Mouse (Mus musculus) layer of hippocampus, postnatal 25 days (tissue): ENCODE measurements around the gene Tor1aip2. TPM values are rescaled to one million over a fixed set of nuclear protein-coding genes. Genes with fewer than 3 reads are reported as not detected.
"Not testable (repeated sequence)": the region's sequence is repeated elsewhere in the genome, so short reads cannot be mapped to it uniquely, and the experiment has no call there.

Source experiments
- DNase-seq, 2 experiments: peaks; one replicate each; pipeline ENCODE4 v3.0.0; 2022; ENCODE audit warnings: mixed read lengths in 2 of 2, low spot score in 1 of 2; ENCODE audit errors: extremely low spot score in 1 of 2
- total RNA-seq, 2 experiments: library from RNA; stranded (reverse); gene quantifications; 2 replicates each; pipeline ENCODE4 v1.2.3; 2021

The Tor1aip2 gene
- 10 to 100 TPM; 56.2 to 56.3 TPM for total RNA-seq

DNA sequence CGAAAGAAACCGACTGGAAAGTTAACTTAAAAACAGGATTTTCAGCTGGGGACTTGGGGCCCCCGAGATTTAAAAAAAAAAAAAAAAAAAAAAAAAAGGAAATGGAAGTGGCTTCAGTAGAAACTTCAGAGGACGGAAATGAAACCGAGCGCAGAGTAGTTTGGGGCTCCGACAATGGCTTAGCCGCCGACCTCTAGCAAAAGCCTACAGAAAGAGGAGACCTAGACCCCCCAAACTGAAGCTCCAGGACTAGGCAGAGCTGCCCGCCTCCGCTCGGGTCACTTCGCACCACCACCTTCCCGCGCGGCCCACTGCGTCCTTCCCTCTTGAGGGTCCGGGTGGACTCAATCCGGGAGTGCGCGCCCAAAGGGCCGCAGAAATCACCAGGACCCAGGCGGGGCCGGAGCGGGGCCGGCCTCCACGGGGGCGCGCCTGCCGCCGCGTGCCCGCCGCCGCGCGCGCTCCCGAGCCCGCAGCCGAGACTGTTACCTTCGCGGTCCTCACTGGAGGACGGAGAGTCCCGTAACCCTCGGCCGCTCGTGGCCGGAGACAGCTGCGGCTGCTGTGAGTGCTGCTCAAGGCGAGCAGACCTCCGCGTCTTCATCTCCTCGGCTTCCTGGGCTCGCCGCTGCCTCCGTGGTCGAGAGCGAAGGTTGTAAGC, at the start of gene Tor1aip2:
Gene Tor1aip2, plus strand, starts transcription at position 135 of the 661 bp plus-strand sequence.
- no peak for DNase-seq

DNA sequence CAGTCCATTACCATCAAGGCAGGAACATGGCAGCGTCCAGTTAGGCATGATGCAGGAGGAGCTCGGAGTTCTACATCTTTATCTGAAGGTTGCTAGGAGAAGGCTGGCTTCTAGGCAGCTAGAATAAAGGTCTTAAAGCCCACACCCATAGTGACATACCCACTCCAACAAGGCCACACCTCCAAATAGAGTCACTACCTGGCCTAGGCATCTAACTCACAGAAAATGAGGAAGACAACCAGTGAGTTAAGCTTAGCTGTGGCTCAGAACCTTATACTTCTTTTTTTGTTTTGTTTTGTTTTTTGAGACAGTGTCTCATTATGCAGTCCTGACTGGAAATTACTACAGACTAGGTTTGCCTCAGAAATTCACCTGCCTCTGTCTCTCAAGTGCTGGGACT, 47.6 kb upstream of the Tor1aip2 start:
- no peak for DNase-seq

GRCm38 (mm10) chr1:155989387-155989786, 45.8 kb upstream of the Tor1aip2 start:
- no peak for DNase-seq

DNA sequence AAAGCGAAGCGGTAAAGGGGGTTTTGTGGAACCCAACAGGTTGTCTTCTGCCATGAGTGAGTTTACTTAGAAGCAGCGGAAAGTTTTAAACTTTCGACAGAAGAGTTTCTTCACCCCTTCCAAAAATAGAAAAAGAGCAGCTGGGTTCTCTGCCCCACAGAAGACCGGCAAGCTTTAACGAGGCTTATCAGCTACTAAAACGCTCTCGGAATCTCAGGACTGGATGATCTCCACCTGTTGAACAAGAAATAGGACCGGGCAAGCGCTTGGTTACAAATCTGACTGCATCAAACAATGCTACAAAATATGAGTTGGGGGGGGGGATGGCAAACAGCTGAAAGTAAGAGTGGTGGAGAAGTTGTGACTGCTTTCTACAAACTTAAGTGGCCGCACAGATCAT, 44.8 kb upstream of the Tor1aip2 start:
- no peak for DNase-seq

- no peak for DNase-seq
Measured at GRCm38 (mm10) chr1:155994524-155994923, 40.7 kb upstream of the Tor1aip2 start.

GRCm38 (mm10) chr1:155995612-155996011, 39.6 kb upstream of the Tor1aip2 start:
- DNase-seq: no peak

DNA sequence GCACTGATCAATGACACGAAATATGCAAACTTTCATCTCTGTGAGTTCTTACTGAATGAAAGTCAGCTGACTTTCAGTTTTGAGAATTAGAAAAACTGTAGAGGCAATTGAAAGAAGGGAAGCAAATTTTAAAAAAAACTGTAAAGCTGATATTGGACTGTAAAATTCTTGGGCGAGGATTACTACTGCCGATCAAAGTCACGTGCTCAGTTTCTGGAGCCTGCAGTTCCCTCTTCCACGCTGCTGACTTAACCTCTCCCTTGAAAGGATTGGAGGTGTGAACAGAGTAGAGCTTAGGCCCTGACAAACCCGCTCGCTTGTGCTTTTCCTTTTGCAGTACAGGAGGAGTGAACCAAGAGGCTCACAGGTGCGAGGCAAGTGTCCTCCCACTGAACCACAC, 32.8 kb upstream of the Tor1aip2 start:
- no peak for DNase-seq

DNA sequence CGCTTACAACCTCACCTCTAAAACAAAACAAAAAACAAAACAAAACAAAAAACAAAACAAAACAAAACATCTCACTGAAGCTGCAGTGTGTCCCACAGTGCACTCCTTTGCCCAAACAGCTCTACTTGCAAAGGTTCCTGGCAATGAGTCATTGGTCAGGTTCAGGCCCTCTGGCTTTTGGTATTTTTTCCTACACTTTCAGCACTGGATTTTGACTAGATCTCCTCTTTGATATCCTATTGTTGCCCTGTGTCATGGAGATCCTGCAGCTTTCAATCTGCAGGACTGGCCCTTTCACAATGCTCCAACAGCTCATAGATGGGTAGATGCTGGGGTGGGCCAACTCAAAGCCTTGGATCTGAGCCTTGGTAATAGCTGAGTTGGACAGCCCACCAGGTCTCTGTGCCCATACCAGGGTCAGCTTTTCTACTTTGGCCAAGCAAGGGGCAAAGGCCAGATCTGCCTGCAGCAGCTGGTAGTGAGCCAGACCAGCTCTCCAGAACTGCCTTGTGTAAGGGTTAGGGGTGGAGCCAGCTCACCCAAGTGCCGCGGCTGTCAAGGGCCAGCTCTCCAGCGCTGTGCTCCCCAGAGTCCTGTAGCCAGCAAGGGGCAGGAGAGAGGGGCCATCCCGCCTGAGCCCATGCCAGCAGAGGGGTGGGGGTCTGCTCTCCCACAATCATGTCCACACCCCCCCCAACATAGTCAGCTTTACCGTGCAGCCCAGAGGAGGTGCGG, 31.8 kb upstream of the Tor1aip2 start:
- DNase-seq: no peak

DNA sequence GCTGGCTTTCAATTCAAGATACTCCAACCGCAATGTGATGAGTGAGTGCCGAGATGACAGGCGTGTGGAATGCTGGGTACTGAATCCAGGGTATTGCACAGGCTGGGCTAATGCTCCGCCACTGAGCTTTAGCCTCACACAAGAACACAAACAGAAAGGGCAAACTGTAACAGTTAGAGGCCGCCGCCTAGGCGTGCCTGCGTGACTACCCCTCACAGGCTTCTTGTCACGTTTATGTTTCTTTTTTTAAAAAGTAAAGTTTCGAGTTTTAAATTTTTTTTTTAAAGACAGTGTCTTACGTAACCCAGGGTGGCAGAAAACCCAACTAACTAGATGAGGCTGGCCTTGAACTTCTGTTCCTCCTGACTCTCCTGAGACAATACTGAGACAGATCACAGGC, 29.3 kb upstream of the Tor1aip2 start:
- DNase-seq: no peak

GRCm38 (mm10) chr1:156009003-156009402, 26.2 kb upstream of the Tor1aip2 start:
- no peak for DNase-seq

DNA sequence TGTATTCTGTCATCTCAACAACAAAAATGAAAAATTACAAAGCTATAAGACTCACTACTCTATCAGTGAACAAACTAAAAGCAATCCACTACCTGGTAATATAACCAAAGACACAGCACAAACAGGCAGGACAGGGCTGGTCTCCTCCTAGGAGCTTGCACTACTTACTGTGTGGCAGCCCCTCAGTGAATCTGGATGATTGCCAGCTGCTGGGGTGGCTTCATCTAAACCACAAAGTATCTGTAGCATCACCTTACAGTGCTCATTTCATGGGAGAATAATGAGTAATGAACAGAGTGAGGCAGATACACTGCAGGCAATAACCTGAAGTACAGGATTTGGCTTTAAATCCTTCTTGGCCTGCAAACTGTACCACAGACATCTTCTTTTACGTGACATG, 15.4 kb upstream of the Tor1aip2 start:
- DNase-seq: no peak

DNA sequence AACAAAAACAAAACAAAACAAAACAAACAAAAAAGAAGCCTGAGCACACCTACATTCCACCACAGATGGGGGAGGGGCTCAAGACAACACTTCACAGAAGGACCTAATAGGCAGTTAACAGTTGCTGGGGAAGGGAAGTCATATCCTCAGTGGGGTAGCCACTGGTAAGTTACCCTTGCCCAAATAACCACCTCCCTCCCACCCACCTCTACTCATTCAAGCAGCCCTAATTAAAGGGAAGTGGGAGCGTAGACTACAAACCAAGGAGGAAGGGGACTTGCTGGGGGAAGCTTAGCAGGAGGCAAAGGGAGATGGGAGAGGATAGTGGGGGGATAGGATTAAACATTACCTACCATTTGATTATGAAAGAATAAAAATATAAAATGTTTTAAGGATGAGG, 14.8 kb upstream of the Tor1aip2 start:
- no peak for DNase-seq

GRCm38 (mm10) chr1:156024831-156025503, 10.2 kb upstream of the Tor1aip2 start:
- DNase-seq: no peak

GRCm38 (mm10) chr1:156027849-156028248, 7.4 kb upstream of the Tor1aip2 start:
- DNase-seq: no peak

DNA sequence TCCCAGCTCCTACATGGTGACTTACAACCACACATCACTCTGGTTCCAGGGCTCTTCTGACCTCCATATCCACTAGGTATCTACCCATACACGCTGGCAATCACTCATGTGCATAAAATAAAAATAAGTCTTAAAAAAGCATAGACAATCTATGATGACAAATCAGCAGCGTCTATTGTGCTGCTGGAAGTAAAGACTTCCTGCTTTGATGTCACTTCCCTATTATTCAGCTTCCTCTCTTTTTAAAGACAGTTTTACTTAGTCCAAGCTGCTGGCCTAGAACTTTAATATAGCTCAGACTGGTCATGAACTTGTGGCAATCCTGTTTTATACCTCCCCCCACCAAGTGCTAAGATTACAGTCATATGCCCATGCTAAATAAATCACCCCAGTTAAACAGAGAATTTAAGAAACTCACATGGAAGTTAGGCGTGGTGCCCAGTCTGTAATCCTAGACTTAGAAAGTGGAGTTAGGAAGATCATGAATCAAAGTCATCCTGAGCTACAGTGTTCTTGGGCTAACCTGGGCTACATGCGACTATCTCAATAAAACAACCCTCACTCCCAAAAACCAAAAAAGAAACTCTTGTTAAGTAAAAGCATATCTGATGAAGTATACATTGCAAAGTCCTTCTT, 6.7 kb upstream of the Tor1aip2 start:
- DNase-seq: no peak

GRCm38 (mm10) chr1:156033921-156034320, 1.3 kb upstream of the Tor1aip2 start:
- DNase-seq: no peak

- no peak for DNase-seq
Measured at GRCm38 (mm10) chr1:156034661-156035060, 542 bp upstream of the Tor1aip2 start.

GRCm38 (mm10) chr1:156035930-156036737, 931 bp downstream of the Tor1aip2 start, which contains the start of gene Tor1aip1:
Gene Tor1aip1 (minus strand): TSS chr1:156036480.
- peak; percentile 90 to 91 for DNase-seq

DNA sequence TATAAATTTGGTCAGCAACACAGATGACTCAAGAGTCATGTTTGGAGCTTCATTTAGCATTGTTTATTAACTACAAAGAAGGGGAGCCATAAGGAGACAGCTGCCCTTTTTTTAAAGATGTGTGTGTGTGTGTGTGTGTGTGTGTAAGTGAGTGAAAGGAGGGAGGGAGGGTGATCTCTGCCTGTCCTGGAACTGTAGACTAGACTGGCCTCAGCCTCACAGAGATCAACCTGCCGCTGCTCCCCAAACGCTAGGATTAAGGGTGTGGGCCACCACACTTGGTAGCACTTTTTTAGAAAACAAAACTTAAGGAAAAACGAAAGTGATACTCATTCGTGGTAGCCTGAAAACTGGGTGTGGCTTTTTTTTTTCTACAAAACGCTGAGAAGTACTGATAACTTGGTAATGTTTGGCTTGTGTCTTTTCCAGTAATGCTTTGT, 2.0 kb downstream of the Tor1aip2 start:
- no peak for DNase-seq

GRCm38 (mm10) chr1:156039989-156040388, 4.8 kb downstream of the Tor1aip2 start:
- DNase-seq: not testable (repeated sequence)
